19 mouse cellular contexts compared by ENCODE assay signal in genomic region chr11:29747881-29748280, GRCm38 (mm10). TPM values are rescaled to one million over a fixed set of nuclear protein-coding genes. Genes with fewer than 3 reads are reported as not detected.
A peak's percentile ranks its signal among the peaks of the same experiment; 100 is the strongest.
DNase-seq lines count a peak whose midpoint lies in the region; TF ChIP-seq lines count a peak whose summit lies in the region.
"Had no signal": no experiment of that assay in that cellular context is flagged by ENCODE, and none has a peak within 500 bp of the region (broad histone marks: within the 10 kb centered on the region; RNA-seq: fewer than 3 reads in every experiment).

No protein-coding gene starts in this region.

- intact Hi-C loops in left cerebral cortex, adult 2 months (cut with DNase I), result loop anchor here (5.0 kb wide), 1 partner anchor 49 kb away; no protein-coding TSS in a partner anchor
- intact Hi-C loops in left cerebral cortex, postnatal 14 days (cut with DNase I), result no loop called here

- no peak overlapping the region for H3K4me3 ChIP-seq in left cerebral cortex, adult 2 months
- H3K4me3 ChIP-seq in cerebellum, adult 2 months (replicated peaks; ENCODE audit: insufficient read depth, low read depth, low read length), result no peak overlapping the region
- H3K4me3 ChIP-seq: embryonic facial prominence, embryonic 13.5 days; embryonic facial prominence, embryonic 15.5 days; erythroblast, embryonic 14.5 days; forebrain, embryonic 10.5 days; forebrain, embryonic 12.5 days had no signal

- no peaks in the 10 kb centered on the region for H3K4me1 ChIP-seq in cerebellum, adult 2 months (ENCODE audit: control insufficient read depth, insufficient read depth, low read length)
- H3K4me1 ChIP-seq: embryonic facial prominence, embryonic 13.5 days; embryonic facial prominence, embryonic 15.5 days; forebrain, embryonic 10.5 days; forebrain, embryonic 12.5 days had no signal

- no peak for TF ChIP-seq POLR2A in cerebellum, adult 2 months (IDR thresholded peaks at IDR 0.05; ENCODE audit: borderline replicate concordance, insufficient read depth, low read length)

- peak overlapping the region; percentile 69 for H3K27ac ChIP-seq in left cerebral cortex, adult 2 months
- no peak overlapping the region for H3K27ac ChIP-seq in cerebellum, adult 2 months (ENCODE audit: insufficient read depth, low read length)
- H3K27ac ChIP-seq: embryonic facial prominence, embryonic 13.5 days; embryonic facial prominence, embryonic 15.5 days; forebrain, embryonic 10.5 days; forebrain, embryonic 12.5 days had no signal

- TF ChIP-seq CTCF in left cerebral cortex, adult 2 months (IDR thresholded peaks at IDR 0.05), result no peak
- TF ChIP-seq CTCF in cerebellum, adult 2 months (IDR thresholded peaks at IDR 0.05; ENCODE audit: borderline replicate concordance, insufficient read depth, low read depth, low read length), result no peak

- DNase-seq in heart, adult 11 months, result peak; percentile 60
- DNase-seq in heart, postnatal 4 days, result no peak
- DNase-seq in left cerebral cortex, adult 2 months (ENCODE audit: extremely low spot score in 1 of 2, low spot score in 2 of 2), result no peak
- DNase-seq in left cerebral cortex, postnatal 14 days (ENCODE audit: low spot score in 2 of 2), result no peak
- no peak for DNase-seq in cerebellum, adult 2 months
- DNase-seq: adrenal gland, adult 2 months; adrenal gland, postnatal 10 days; adrenal gland, postnatal 25 days; cerebellum, adult 11 months; cerebellum, adult 18-20 months; cerebellum, adult 9-10 months; cerebellum, postnatal 10 days; cerebellum, postnatal 25 days; embryo, embryonic 11 days had no signal

- H3K27me3 ChIP-seq in cerebellum, adult 2 months (ENCODE audit: control insufficient read depth, insufficient read depth, low read length), result no peaks in the 10 kb centered on the region
- H3K27me3 ChIP-seq: embryonic facial prominence, embryonic 13.5 days; embryonic facial prominence, embryonic 15.5 days; forebrain, embryonic 12.5 days had no signal

- 71% methylated on average over 1 of the region's 1 CpGs for WGBS in cerebellum, adult 2 months

RNA-seq across cellular contexts. Expression of gene Rtn4, which starts 55.1 kb away (rescaled TPM):
- 100 to 1,000 TPM; 231 to 239 TPM for total RNA-seq in heart, postnatal 4 days (2021)
- 100 to 1,000 TPM; 607 to 709 TPM for total RNA-seq in left cerebral cortex, adult 2 months (2021)
- 100 to 1,000 TPM; 639 to 692 TPM for total RNA-seq in left cerebral cortex, postnatal 14 days (2021)
- polyA plus RNA-seq in cerebellum, adult 2 months (2012; rRNA removed), result 370 and 418 TPM in 2 replicates
